ENCODE assay signal across 8 mouse cellular contexts in the genomic region with DNA sequence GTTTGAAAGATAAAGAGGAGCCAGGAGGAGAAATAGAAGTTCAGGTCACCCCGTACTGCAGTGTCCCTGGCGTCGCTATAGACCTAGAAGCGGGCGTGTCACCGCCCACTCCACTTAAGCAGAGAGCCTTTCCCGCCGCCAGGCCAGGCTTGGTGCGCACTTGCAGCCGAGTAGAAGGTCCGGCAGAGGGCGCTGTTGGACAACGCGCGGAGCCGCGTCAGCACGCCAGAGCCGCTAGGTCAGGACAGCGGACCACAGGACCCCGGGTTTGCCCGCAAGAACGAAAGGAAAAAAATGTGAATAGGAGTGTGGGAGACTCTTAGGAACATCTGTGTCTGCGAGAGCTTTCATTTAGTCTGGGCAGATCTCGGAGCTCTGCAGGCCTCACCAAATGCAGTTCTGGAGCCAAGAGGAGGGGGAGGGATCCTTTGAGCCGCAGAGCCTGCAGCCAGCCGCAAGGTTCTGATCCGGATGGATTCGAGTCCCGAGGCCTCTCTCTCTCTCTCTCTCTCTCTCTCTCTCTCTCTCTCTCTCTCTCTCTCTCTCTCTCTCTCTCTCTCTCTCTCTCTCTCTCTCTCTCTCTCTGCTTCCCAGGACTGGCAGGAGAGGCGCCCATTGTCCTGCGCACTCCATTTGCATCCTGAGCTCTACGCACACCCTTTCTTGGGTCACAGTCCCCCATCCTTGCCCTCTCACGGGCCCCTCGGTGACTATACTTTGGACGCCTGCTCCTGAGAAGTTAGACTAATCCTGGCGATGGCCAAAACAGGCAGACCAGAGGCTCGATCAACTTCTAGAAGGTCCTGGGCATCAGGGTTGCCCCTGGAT. TPM values are rescaled to one million over a fixed set of nuclear protein-coding genes. Genes with fewer than 3 reads are reported as not detected.
A peak's percentile ranks its signal among the peaks of the same experiment; 100 is the strongest.
DNase-seq lines count a peak whose midpoint lies in the region; ATAC-seq lines count a peak whose summit lies in the region.

No protein-coding gene starts in this region.

- peaks cover 5% of the 10 kb centered on the region; the same call in 1 of the 2 replicates for H3K27me3 ChIP-seq in hindbrain, embryonic 16.5 days (replicated peaks; ENCODE audit: control insufficient read depth, insufficient read depth, low read length)

- peaks cover 17% of the 10 kb centered on the region for H3K4me1 ChIP-seq in hindbrain, embryonic 16.5 days (ENCODE audit: control insufficient read depth, insufficient read depth, low read depth, low read length)

- ATAC-seq in hindbrain, embryonic 16.5 days: peak; percentile 79
- ATAC-seq in megakaryocyte-erythroid progenitor cell, adult 5-6 weeks (replicated peaks; ENCODE audit: low FRiP score, low TSS enrichment, poor library complexity, severe bottlenecking): peak; percentile 90

- peak overlapping the region; percentile 89 for H3K4me2 ChIP-seq in hindbrain, embryonic 16.5 days (ENCODE audit: low read length)

- no peaks in the 10 kb centered on the region for H3K36me3 ChIP-seq in hindbrain, embryonic 16.5 days (ENCODE audit: control insufficient read depth, insufficient read depth, low read length)

- peak; percentile 85 for DNase-seq in R1 (ENCODE audit: low read depth, low spot score)
- DNase-seq in cerebellum, postnatal 14 days: peak; percentile 97 to 98
- DNase-seq in gastrocnemius, adult 18-20 months (ENCODE audit: low spot score): peak; percentile 83
- peak; percentile 87 to 91 for DNase-seq in left cerebral cortex, postnatal 10 days (ENCODE audit: extremely low spot score in 1 of 2, low spot score in 2 of 2)
- DNase-seq in right cerebral cortex, postnatal 14 days: peak; percentile 94
- peak; percentile 71 to 86 for DNase-seq in urinary bladder, postnatal 36 days (ENCODE audit: low spot score in 2 of 2)

- H3K9ac ChIP-seq in hindbrain, embryonic 16.5 days (ENCODE audit: low read depth, low read length): peak overlapping the region; percentile 20

- intact Hi-C loops in left cerebral cortex, postnatal 10 days (cut with DNase I): loop anchor here (1.0 to 10.0 kb wide), 2 partner anchors 98 to 289 kb away; no protein-coding TSS in a partner anchor

- peak overlapping the region; percentile 78 for H3K27ac ChIP-seq in hindbrain, embryonic 16.5 days (ENCODE audit: low read depth, low read length)

- no peaks in the 10 kb centered on the region for H3K9me3 ChIP-seq in hindbrain, embryonic 16.5 days (ENCODE audit: control insufficient read depth, low read length)

- peak overlapping the region; percentile 26 for H3K4me3 ChIP-seq in hindbrain, embryonic 16.5 days (ENCODE audit: low read length)

- 1% methylated on average over 38 of the region's 38 CpGs for WGBS in hindbrain, embryonic 16.5 days

RNA-seq across cellular contexts. Expression of a gene that starts 30.0 kb away (rescaled TPM):
- 10 to 100 TPM; 30.8 to 31.4 TPM for total RNA-seq in gastrocnemius, adult 18-20 months (2021)
- 24.2 and 26.4 TPM in 2 replicates for polyA plus RNA-seq in hindbrain, embryonic 16.5 days (2015; fragmentation: Nextera tagmentation; extraction: Ambion mirVana)
- total RNA-seq in left cerebral cortex, postnatal 10 days (2021): 10 to 100 TPM; 85.9 to 88.7 TPM
- 41.8 and 77.5 TPM in 2 replicates for total RNA-seq in megakaryocyte-erythroid progenitor cell, adult 5-6 weeks (2014; fragmentation: Nextera tagmentation)
- total RNA-seq in megakaryocyte-erythroid progenitor cell, adult 5-6 weeks (2017): 40.8 and 90.7 TPM in 2 replicates

Comparison
In these comparisons a context has a peak if more than half of its experiments do, and no peak if none do; other contexts are left out.
1. Peak in every context shown above with its lines: DNase-seq, ATAC-seq, H3K4me3 ChIP-seq and H3K27ac ChIP-seq.